Mouse (Mus musculus) G1E-ER4 (cell line): ENCODE results near the gene Zfand2b. TPM values are rescaled to one million over a fixed set of nuclear protein-coding genes. Genes with fewer than 3 reads are reported as not detected.

Experiments used
- GATA1 ChIP-seq: IDR thresholded peaks from one replicate; pipeline ENCODE4 v1.8.0; 2012; ENCODE audit warnings: low read length, inconsistent platforms
- polyA plus RNA-seq: library from polyadenylated mRNA; stranded (reverse); fragments of >175 nt; gene quantifications from 2 replicates; pipeline ENCODE4 v1.2.3, GENCODE M21; 2012

Zfand2b gene
- polyA plus RNA-seq, 1 experiment, result 28.2 TPM

- no peak for TF ChIP-seq GATA1
Observed at GRCm38 (mm10) chr1:75190577-75190976, 22.1 kb downstream of the Zfand2b start.

- no peak for TF ChIP-seq GATA1
Observed at GRCm38 (mm10) chr1:75191258-75191621, 22.8 kb downstream of the Zfand2b start.

GRCm38 (mm10) chr1:75191622-75192402 lies 23.4 kb downstream of the Zfand2b start, which contains the start of the genes Ankzf1 and Atg9a:
Ankzf1 (plus strand) TSS chr1:75192151.
Atg9a (minus strand) TSS chr1:75192196.
- TF ChIP-seq GATA1, result no peak

- TF ChIP-seq GATA1, result no peak
Observed at GRCm38 (mm10) chr1:75192452-75192851, 24.0 kb downstream of the Zfand2b start.

GRCm38 (mm10) chr1:75201236-75201635 lies 32.8 kb downstream of the Zfand2b start:
- no peak for TF ChIP-seq GATA1

GRCm38 (mm10) chr1:75208967-75209678 lies 40.7 kb downstream of the Zfand2b start:
- TF ChIP-seq GATA1, result no peak

- TF ChIP-seq GATA1, result no peak
Observed at GRCm38 (mm10) chr1:75210136-75211087, 42.0 kb downstream of the Zfand2b start, which contains the start of the genes Glb1l and Stk16. Glb1l (minus strand) TSS chr1:75210813. Stk16 (plus strand) TSS chr1:75210838.

GRCm38 (mm10) chr1:75211141-75211708 lies 42.8 kb downstream of the Zfand2b start:
- TF ChIP-seq GATA1, result no peak

- no peak for TF ChIP-seq GATA1
Observed at GRCm38 (mm10) chr1:75212542-75212941, 44.1 kb downstream of the Zfand2b start.

- no peak for TF ChIP-seq GATA1
Observed at GRCm38 (mm10) chr1:75213096-75213495, 44.6 kb downstream of the Zfand2b start.

- TF ChIP-seq GATA1, result no peak
Observed at GRCm38 (mm10) chr1:75214442-75214841, 46.0 kb downstream of the Zfand2b start.

- no peak for TF ChIP-seq GATA1
Observed at GRCm38 (mm10) chr1:75214886-75215285, 46.4 kb downstream of the Zfand2b start.

GRCm38 (mm10) chr1:75215785-75216184 lies 47.3 kb downstream of the Zfand2b start:
- no peak for TF ChIP-seq GATA1

- TF ChIP-seq GATA1, result peak; percentile 37
Observed at GRCm38 (mm10) chr1:75216797-75217585, 48.5 kb downstream of the Zfand2b start.
